Mouse (Mus musculus) megakaryocyte-erythroid progenitor cell, adult 5-6 weeks (primary cell): ENCODE measurements around the gene Ffar4. TPM values are rescaled to one million over a fixed set of nuclear protein-coding genes. Genes with fewer than 3 reads are reported as not detected.

Source experiments
- ATAC-seq: replicated peaks from 2 replicates; pipeline ENCODE4 v1.8.0; 2016; ENCODE audit warnings: mild to moderate bottlenecking, inconsistent platforms; ENCODE audit not compliant: severe bottlenecking, poor library complexity, low FRiP score, low TSS enrichment
- total RNA-seq, 2 experiments: library from RNA; stranded (forward) in 1 of 2; stranded (reverse) in 1 of 2; fragments of 200-1000, 215-1000 nt in 1 of 2; fragments of >200 nt in 1 of 2; fragmentation: Nextera tagmentation in 1 of 2; gene quantifications; 2 replicates each; pipeline ENCODE4 v1.2.3; 2014 to 2017

The Ffar4 gene
- total RNA-seq, 2 experiments from 2014 or later = not detected

GRCm38 (mm10) chr19:38091512-38091985, 5.3 kb upstream of the Ffar4 start:
- ATAC-seq = no peak

DNA sequence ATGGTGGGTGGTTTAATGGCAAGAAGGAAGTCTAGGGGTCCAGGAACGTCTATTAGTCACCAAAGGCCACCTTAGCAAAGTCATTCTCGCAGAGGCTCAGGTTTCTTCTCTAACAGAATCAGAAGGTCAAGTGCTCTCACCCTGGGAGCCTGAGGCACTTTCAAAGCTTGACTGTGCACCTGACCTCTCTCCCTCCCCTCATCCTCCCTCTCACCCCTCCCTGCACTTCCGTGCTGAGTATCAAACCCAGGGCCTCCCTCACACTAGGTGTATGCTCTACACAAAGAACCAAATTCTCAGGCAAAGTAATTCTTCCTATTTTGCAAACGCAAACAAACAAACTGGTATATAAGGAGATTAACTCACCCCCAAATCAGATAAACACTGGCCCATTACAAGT, 640 bp upstream of the Ffar4 start:
- ATAC-seq = no peak

DNA sequence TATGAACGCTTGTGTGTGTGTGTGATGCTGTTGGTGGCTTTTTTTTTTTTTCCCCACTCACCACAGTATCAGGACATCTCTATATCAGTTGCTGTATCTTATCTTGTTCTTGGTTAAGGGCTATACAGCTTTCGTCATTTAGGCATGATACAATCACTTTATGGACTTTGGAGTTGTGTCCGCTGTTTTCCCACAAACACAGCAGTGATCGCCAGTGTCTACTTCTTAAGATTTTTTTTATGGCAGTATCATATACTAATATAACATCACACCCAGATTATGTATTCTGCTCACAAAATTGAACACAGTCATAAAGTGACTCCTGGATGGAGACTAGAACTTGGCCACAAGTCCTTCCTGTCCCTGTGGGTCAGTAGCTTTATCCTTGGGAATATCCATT, 11.0 kb downstream of the Ffar4 start:
- no peak for ATAC-seq

GRCm38 (mm10) chr19:38109506-38110242, 12.8 kb downstream of the Ffar4 start:
- ATAC-seq = no peak

GRCm38 (mm10) chr19:38111056-38111455, 14.2 kb downstream of the Ffar4 start:
- no peak for ATAC-seq

- no peak for ATAC-seq
These were observed 15.7 kb downstream of the Ffar4 start for GRCm38 (mm10) chr19:38112575-38112974.

DNA sequence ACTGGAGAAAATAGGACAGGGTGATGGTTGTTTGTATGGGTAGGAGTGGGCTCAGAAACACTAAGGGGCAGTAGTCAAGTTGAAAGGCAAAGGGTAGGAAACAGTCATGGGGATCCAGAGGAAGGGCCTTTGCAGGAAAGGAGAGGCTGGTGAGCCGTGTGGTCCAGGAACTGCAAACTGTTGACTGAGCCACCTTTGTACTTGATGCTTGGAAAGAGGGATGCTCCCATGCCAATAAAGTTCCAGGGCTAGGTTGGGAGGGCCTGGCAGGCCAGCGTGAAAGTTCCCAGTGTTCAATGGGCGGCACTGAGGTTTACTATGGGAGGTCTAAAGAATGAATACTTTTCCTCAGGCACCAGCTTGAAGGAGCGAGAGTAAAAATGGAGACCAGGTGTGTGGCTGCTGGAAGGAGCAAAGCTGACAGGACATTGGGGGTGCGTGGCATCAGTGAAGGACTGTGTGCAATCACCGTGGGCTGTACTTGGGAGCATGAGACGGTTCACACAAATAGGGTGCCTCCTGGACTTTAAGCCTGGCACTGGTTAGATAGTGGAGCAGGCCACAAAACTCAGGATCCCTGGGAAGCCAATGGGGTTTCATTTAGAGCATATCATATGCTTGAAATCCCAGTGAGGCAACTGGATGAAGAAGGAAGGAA, 18.1 kb downstream of the Ffar4 start:
- no peak for ATAC-seq

DNA sequence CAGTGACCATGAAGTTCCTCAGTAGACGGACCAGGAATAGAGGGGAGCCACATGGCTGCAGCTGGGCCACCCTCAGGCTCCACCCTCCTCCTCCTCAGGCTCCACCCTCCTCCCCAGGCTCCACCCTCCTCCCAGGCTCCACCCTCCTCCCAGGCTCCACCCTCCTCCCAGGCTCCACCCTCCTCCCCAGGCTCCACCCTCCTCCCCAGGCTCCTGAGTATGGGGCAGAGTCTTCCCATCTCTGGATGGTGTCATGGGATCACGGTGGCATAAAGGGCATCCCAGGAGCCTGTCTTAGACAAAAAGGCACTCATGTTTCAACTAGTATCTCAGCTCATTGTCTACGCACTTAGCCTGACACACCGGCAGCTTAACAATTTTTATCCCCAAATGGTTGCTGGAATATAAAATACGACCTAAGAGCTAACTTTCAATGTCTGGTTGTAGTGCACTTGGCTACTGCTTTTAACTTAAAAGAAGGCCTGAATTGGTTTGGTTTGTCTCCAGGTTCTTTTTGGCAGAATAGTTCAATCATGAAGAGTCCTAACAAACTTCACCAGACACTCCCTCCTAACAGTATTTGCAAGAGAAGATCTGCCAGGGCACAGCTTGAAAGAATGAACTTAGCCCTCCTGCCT, 23.4 kb downstream of the Ffar4 start:
- ATAC-seq = no peak

DNA sequence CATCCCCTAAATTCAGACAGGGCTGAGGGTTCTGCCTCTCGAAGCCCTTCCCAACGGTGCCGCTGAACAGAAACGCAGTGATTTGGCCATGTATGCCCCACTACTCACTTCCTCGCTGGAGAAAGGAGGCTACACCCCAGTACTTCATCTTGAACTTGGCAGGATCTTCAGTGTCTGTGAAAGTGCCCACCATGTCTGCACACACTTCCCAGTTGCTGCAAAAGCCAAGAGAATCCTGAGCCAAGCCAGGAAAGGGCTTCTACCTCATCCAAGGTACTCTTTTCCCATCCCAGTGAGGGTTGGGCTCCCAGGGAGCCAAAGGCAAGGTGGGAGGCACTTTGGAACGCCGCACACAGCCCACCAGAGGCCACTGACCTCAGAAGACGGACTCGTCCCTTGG, 27.1 kb downstream of the Ffar4 start:
- ATAC-seq = no peak

- no peak for ATAC-seq
These were observed 27.7 kb downstream of the Ffar4 start for GRCm38 (mm10) chr19:38124401-38125218.

GRCm38 (mm10) chr19:38125219-38125610, 28.3 kb downstream of the Ffar4 start, which contains the start of gene Rbp4:
Gene Rbp4 (minus strand): TSS chr19:38125281.
- no peak for ATAC-seq

- ATAC-seq = no peak
These were observed 29.8 kb downstream of the Ffar4 start for GRCm38 (mm10) chr19:38126656-38127055.

DNA sequence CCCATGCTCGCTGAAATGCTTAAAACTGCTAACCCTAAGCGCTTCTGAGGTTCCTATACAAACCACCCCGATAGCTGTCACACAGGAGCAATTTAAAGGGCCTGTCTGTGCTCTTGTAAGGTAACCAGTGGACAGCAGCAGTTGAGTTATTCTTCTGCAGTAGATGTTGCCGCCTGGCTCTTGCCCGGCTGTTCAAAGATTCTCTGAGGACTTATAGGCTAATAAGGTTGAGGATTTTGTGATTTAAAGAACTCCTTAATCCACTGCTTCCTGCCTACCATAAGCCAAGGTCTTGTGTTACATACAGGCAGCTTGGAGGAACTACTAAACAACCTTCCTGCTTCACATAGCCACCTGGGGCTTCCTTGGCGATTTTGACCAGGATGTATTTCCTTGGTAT, 35.6 kb downstream of the Ffar4 start, which contains the start of gene Pde6c:
Gene Pde6c, plus strand, starts transcription at position 301 of the 400 bp plus-strand sequence.
- no peak for ATAC-seq

DNA sequence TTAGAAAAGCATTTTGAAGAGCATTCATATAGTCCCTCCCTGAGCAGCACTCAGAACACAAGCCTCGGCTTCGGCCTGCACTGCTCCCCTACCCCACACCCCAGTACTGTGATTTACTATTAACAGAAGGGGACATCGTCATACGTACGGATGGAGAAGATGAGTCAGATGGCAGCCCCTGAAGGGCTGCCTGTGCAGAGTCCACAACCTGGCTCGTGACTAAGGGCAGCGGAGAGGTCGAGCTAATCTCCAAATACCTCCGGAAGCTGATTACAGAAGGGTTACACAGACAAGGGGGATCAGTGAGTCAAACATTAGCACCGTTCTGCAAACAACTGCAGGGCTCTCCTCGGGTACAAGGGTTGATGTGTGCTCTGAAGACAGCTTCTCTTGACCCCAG, 37.1 kb downstream of the Ffar4 start:
- no peak for ATAC-seq

- no peak for ATAC-seq
These were observed 37.9 kb downstream of the Ffar4 start for GRCm38 (mm10) chr19:38134806-38135205.

GRCm38 (mm10) chr19:38143540-38144271, 46.8 kb downstream of the Ffar4 start:
- ATAC-seq = no peak

DNA sequence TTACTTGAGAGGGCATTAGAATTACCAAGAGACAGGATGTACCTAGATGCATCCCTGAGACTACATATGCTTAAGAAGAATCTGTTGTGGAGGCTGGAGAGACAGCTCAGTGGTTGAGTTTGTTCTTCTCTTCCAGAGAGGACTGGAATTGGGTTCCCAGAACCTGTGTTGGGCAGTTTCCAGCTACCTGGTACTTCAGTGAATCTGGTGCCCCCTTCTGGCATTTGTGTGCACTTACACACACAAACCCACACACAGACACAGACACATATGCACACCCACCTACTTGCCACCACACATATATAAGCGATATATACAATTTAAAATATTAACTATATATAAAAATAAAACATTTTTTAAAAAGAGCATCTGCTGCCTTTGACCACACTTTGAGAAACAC, 59.4 kb downstream of the Ffar4 start:
- no peak for ATAC-seq

GRCm38 (mm10) chr19:38161648-38162354, 64.9 kb downstream of the Ffar4 start:
- no peak for ATAC-seq
